Mouse (Mus musculus) lung, adult 2 months (tissue): ENCODE results near the gene Arl9.
A peak's percentile ranks its signal among the peaks of the same experiment; 100 is the strongest.

Experiments used
- CTCF ChIP-seq: fragments of 200-500 bp; IDR thresholded peaks from 2 replicates; pipeline ENCODE4 v1.5.1; 2011; ENCODE audit warnings: mild to moderate bottlenecking, low read length, control low read depth; ENCODE audit not compliant: insufficient read depth
- POLR2A ChIP-seq: fragments of 200-500 bp; IDR thresholded peaks from 2 replicates; pipeline ENCODE4 v1.6.1; 2011; ENCODE audit warnings: low read depth, mild to moderate bottlenecking, control low read depth, low read length, borderline replicate concordance; ENCODE audit errors: extremely low read depth

GRCm38 (mm10) chr5:77029735-77030134, 25.9 kb downstream of the Arl9 start:
- TF ChIP-seq CTCF: peak; percentile 92
- TF ChIP-seq POLR2A: no peak
